Comparison of ENCODE assay signal across 9 mouse cellular contexts in genomic region chr9:109097831-109098230, GRCm38 (mm10). TPM values are rescaled to one million over a fixed set of nuclear protein-coding genes. Genes with fewer than 3 reads are reported as not detected.
DNase-seq lines count a peak whose midpoint lies in the region; ATAC-seq and TF ChIP-seq lines count a peak whose summit lies in the region.
"Had no signal": no experiment of that assay in that cellular context is flagged by ENCODE, and none has a peak within 500 bp of the region (broad histone marks: within the 10 kb centered on the region; RNA-seq: fewer than 3 reads in every experiment).

No protein-coding gene starts in this region.

- peak overlapping the region; percentile 65 for H3K4me3 ChIP-seq in forebrain, embryonic 15.5 days
- peak overlapping the region; percentile 83 for H3K4me3 ChIP-seq in hindbrain, embryonic 14.5 days (replicated peaks; ENCODE audit: low read length)
- 0 out of 2 replicates have a peak overlapping the region, but pooled peaks have one; percentile 3 for H3K4me3 ChIP-seq in midbrain, postnatal 0 days (ENCODE audit: low read depth, low read length)

- peak overlapping the region; percentile 91 for H3K4me2 ChIP-seq in forebrain, embryonic 15.5 days (replicated peaks)
- H3K4me2 ChIP-seq in hindbrain, embryonic 14.5 days (replicated peaks) = peak overlapping the region; percentile 62
- H3K4me2 ChIP-seq in midbrain, postnatal 0 days (ENCODE audit: low read depth, low read length, poor library complexity, severe bottlenecking) = peak overlapping the region; percentile 87

- H3K27me3 ChIP-seq in forebrain, embryonic 15.5 days = no peaks in the 10 kb centered on the region
- H3K27me3 ChIP-seq in hindbrain, embryonic 14.5 days (ENCODE audit: control insufficient read depth, insufficient read depth, low read length) = no peaks in the 10 kb centered on the region
- no peaks in the 10 kb centered on the region for H3K27me3 ChIP-seq in midbrain, postnatal 0 days (ENCODE audit: insufficient read depth, low read length)

- 38% methylated on average over 5 of the region's 5 CpGs for WGBS in forebrain, embryonic 15.5 days
- WGBS in hindbrain, embryonic 14.5 days = 32% methylated on average over 5 of the region's 5 CpGs
- 45% methylated on average over 5 of the region's 5 CpGs for WGBS in midbrain, postnatal 0 days

- peak overlapping the region; percentile 89 for H3K9ac ChIP-seq in forebrain, embryonic 15.5 days (replicated peaks)
- peak overlapping the region; percentile 95 for H3K9ac ChIP-seq in hindbrain, embryonic 14.5 days
- H3K9ac ChIP-seq in midbrain, postnatal 0 days (replicated peaks; ENCODE audit: low read length, poor library complexity, severe bottlenecking) = peak overlapping the region; percentile 88

- peaks cover 25% of the 10 kb centered on the region for H3K36me3 ChIP-seq in forebrain, embryonic 15.5 days
- H3K36me3 ChIP-seq in hindbrain, embryonic 14.5 days (replicated peaks; ENCODE audit: control insufficient read depth, insufficient read depth) = peaks cover 29% of the 10 kb centered on the region
- H3K36me3 ChIP-seq in midbrain, postnatal 0 days (ENCODE audit: insufficient read depth, low read length) = peaks cover 11% of the 10 kb centered on the region

- ATAC-seq in forebrain, embryonic 15.5 days (replicated peaks) = 0 out of 2 replicates have a peak, but pooled peaks have one; percentile 4
- ATAC-seq in hindbrain, embryonic 14.5 days (ENCODE audit: low FRiP score) = 0 out of 2 replicates have a peak, but pooled peaks have one; percentile 12
- peak; percentile 41 for ATAC-seq in midbrain, postnatal 0 days (ENCODE audit: low FRiP score)
- ATAC-seq: Patski had no signal

- peak overlapping the region; percentile 100 for H3K27ac ChIP-seq in forebrain, embryonic 15.5 days (replicated peaks)
- H3K27ac ChIP-seq in hindbrain, embryonic 14.5 days = peak overlapping the region; percentile 99
- peak overlapping the region; percentile 97; the same call in 1 of the 2 replicates for H3K27ac ChIP-seq in midbrain, postnatal 0 days (ENCODE audit: low read depth, low read length)

- H3K9me3 ChIP-seq in forebrain, embryonic 15.5 days = no peaks in the 10 kb centered on the region
- no peaks in the 10 kb centered on the region for H3K9me3 ChIP-seq in hindbrain, embryonic 14.5 days (ENCODE audit: control insufficient read depth, low read length)
- no peaks in the 10 kb centered on the region for H3K9me3 ChIP-seq in midbrain, postnatal 0 days (ENCODE audit: low read length)

- peak; percentile 84 for DNase-seq in ovary, adult 18-20 months (ENCODE audit: low spot score)
- no peak for DNase-seq in ovary, postnatal 10 days (ENCODE audit: low spot score)
- no peak for DNase-seq in hindbrain, embryonic 14.5 days (ENCODE audit: low spot score)
- DNase-seq in left cerebral cortex, adult 9 months (ENCODE audit: low spot score in 2 of 2) = peak; percentile 59 to 73
- peak; percentile 79 for DNase-seq in midbrain, postnatal 0 days (ENCODE audit: low spot score)
- no peak for DNase-seq in urinary bladder, postnatal 25 days (ENCODE audit: low spot score)
- DNase-seq in gastrocnemius, postnatal 4 days (ENCODE audit: low spot score in 2 of 2) = no peak

- H3K4me1 ChIP-seq in forebrain, embryonic 15.5 days = peaks cover 47% of the 10 kb centered on the region
- peaks cover 37% of the 10 kb centered on the region for H3K4me1 ChIP-seq in hindbrain, embryonic 14.5 days (replicated peaks; ENCODE audit: control insufficient read depth, insufficient read depth, low read length)
- H3K4me1 ChIP-seq in midbrain, postnatal 0 days (ENCODE audit: insufficient read depth, low read length) = peaks cover 26% of the 10 kb centered on the region

- no peak for TF ChIP-seq CTCF in midbrain, postnatal 0 days (IDR thresholded peaks at IDR 0.05)

RNA-seq across cellular contexts. Expression of gene Plxnb1, which starts 2.6 kb away (rescaled TPM):
- 20.7 and 23.5 TPM in 2 replicates for polyA plus RNA-seq in forebrain, embryonic 15.5 days (2015; fragmentation: Nextera tagmentation; extraction: Ambion mirVana)
- polyA plus RNA-seq in hindbrain, embryonic 14.5 days (2014; fragmentation: Nextera tagmentation; extraction: Ambion mirVana) = 14.2 and 16.6 TPM in 2 replicates
- total RNA-seq in midbrain, postnatal 0 days (2014; rRNA removed) = 64.8 and 73.2 TPM in 2 replicates
- 10.2 and 11.1 TPM in 2 replicates for polyA plus RNA-seq in midbrain, postnatal 0 days (2015; fragmentation: Nextera tagmentation; extraction: Ambion mirVana)
- 1 to 10 TPM; 8.4 to 9.8 TPM for total RNA-seq in gastrocnemius, postnatal 4 days (2021)

RNA-seq across cellular contexts. Expression of gene Tma7, which starts 15.4 kb away (rescaled TPM):
- 568 and 598 TPM in 2 replicates for polyA plus RNA-seq in forebrain, embryonic 15.5 days (2015; fragmentation: Nextera tagmentation; extraction: Ambion mirVana)
- polyA plus RNA-seq in hindbrain, embryonic 14.5 days (2014; fragmentation: Nextera tagmentation; extraction: Ambion mirVana) = 710 and 800 TPM in 2 replicates
- total RNA-seq in midbrain, postnatal 0 days (2014; rRNA removed) = 129 and 162 TPM in 2 replicates
- polyA plus RNA-seq in midbrain, postnatal 0 days (2015; fragmentation: Nextera tagmentation; extraction: Ambion mirVana) = 766 and 825 TPM in 2 replicates
- 100 to 1,000 TPM; 186 to 241 TPM for total RNA-seq in gastrocnemius, postnatal 4 days (2021)

RNA-seq across cellular contexts. Expression of gene Ccdc51, which starts 15.5 kb away (rescaled TPM):
- polyA plus RNA-seq in forebrain, embryonic 15.5 days (2015; fragmentation: Nextera tagmentation; extraction: Ambion mirVana) = 17.3 and 18.4 TPM in 2 replicates
- polyA plus RNA-seq in hindbrain, embryonic 14.5 days (2014; fragmentation: Nextera tagmentation; extraction: Ambion mirVana) = 11.2 and 11.3 TPM in 2 replicates
- total RNA-seq in midbrain, postnatal 0 days (2014; rRNA removed) = 6.9 and 7.4 TPM in 2 replicates
- 4.8 and 7.1 TPM in 2 replicates for polyA plus RNA-seq in midbrain, postnatal 0 days (2015; fragmentation: Nextera tagmentation; extraction: Ambion mirVana)
- total RNA-seq in gastrocnemius, postnatal 4 days (2021) = 1 to 10 TPM; 8.6 to 9.1 TPM

RNA-seq across cellular contexts. Expression of gene Atrip, which starts 23.9 kb away (rescaled TPM):
- polyA plus RNA-seq in forebrain, embryonic 15.5 days (2015; fragmentation: Nextera tagmentation; extraction: Ambion mirVana) = 32.0 and 36.5 TPM in 2 replicates
- polyA plus RNA-seq in hindbrain, embryonic 14.5 days (2014; fragmentation: Nextera tagmentation; extraction: Ambion mirVana) = 29.0 and 29.8 TPM in 2 replicates
- 34.7 and 35.1 TPM in 2 replicates for total RNA-seq in midbrain, postnatal 0 days (2014; rRNA removed)
- 32.9 and 34.7 TPM in 2 replicates for polyA plus RNA-seq in midbrain, postnatal 0 days (2015; fragmentation: Nextera tagmentation; extraction: Ambion mirVana)
- total RNA-seq in gastrocnemius, postnatal 4 days (2021) = 10 to 100 TPM; 10.4 to 13.5 TPM

RNA-seq across cellular contexts. Expression of gene Trex1, which starts 38.3 kb away (rescaled TPM):
- polyA plus RNA-seq in forebrain, embryonic 15.5 days (2015; fragmentation: Nextera tagmentation; extraction: Ambion mirVana) = 16.5 and 16.7 TPM in 2 replicates
- polyA plus RNA-seq in hindbrain, embryonic 14.5 days (2014; fragmentation: Nextera tagmentation; extraction: Ambion mirVana) = 9.7 and 16.2 TPM in 2 replicates
- total RNA-seq in midbrain, postnatal 0 days (2014; rRNA removed) = 22.5 and 28.1 TPM in 2 replicates
- 14.8 and 18.6 TPM in 2 replicates for polyA plus RNA-seq in midbrain, postnatal 0 days (2015; fragmentation: Nextera tagmentation; extraction: Ambion mirVana)
- total RNA-seq in gastrocnemius, postnatal 4 days (2021) = 10 to 100 TPM; 10.3 to 12.0 TPM

Comparison
In these comparisons a context has a peak if more than half of its experiments do, and no peak if none do; other contexts are left out.
1. DNase-seq: peak in ovary, adult 18-20 months (single experiment), left cerebral cortex, adult 9 months (2 of 2) and midbrain, postnatal 0 days (single experiment); none in ovary, postnatal 10 days (single experiment), hindbrain, embryonic 14.5 days (single experiment), urinary bladder, postnatal 25 days (single experiment) and gastrocnemius, postnatal 4 days (0 of 2).
2. H3K4me3 ChIP-seq: peak in every context shown above with its lines; median percentile 83 in hindbrain, embryonic 14.5 days; 65 in forebrain, embryonic 15.5 days; 3 in midbrain, postnatal 0 days.
3. Peak in every context shown above with its lines, with median percentiles within 50 percentile points of each other: ATAC-seq, H3K27ac ChIP-seq, H3K4me2 ChIP-seq and H3K9ac ChIP-seq.